Mouse (Mus musculus) olfactory bulb, adult 2 months (tissue): ENCODE results near the gene Aoc1. TPM values are rescaled to one million over a fixed set of nuclear protein-coding genes. Genes with fewer than 3 reads are reported as not detected.
A peak's percentile ranks its signal among the peaks of the same experiment; 100 is the strongest.

Source experiments
- H3K27ac ChIP-seq: fragments of 200-500 bp; 2 replicates; pipeline ENCODE4 v1.5.1; 2012; ENCODE audit warnings: low read depth, low read length; ENCODE audit not compliant: insufficient read depth
- H3K4me1 ChIP-seq: fragments of 200-500 bp; 2 replicates; pipeline ENCODE4 v1.6.1; 2012; ENCODE audit warnings: low read length; ENCODE audit not compliant: control insufficient read depth, insufficient read depth
- H3K4me3 ChIP-seq: fragments of 200-500 bp; 2 replicates; pipeline ENCODE4 v1.5.1; 2012; ENCODE audit warnings: mild to moderate bottlenecking, low read depth, low read length, moderate library complexity; ENCODE audit not compliant: insufficient read depth
- CTCF ChIP-seq: fragments of 200-500 bp; IDR thresholded peaks from 2 replicates; pipeline ENCODE4 v1.5.1; 2012; ENCODE audit warnings: low read depth, mild to moderate bottlenecking, low read length, moderate library complexity; ENCODE audit not compliant: insufficient read depth
- POLR2A ChIP-seq: fragments of 200-500 bp; IDR thresholded peaks from 2 replicates; pipeline ENCODE4 v1.6.1; 2012; ENCODE audit warnings: mild to moderate bottlenecking, low read depth, low read length, moderate library complexity; ENCODE audit not compliant: insufficient read depth
- WGBS: fragments of 180-500 bp; shearing (Covaris S2); methylation state at CpG from one replicate; pipeline ENCODE4 v1.1.7; 2018; 5-methylcytosine and 5-hydroxymethylcytosine counted together
- polyA plus RNA-seq: library from polyadenylated mRNA; stranded (reverse); fragments of >200 nt; gene quantifications from 2 replicates; pipeline ENCODE4 v1.2.4, GENCODE M21; 2012; ENCODE audit warnings: low replicate concordance; ENCODE audit not compliant: missing spikeins, insufficient read depth, insufficient read length

The Aoc1 gene
- polyA plus RNA-seq, 1 experiment = not detected

- TF ChIP-seq CTCF = no peak
- no peak for TF ChIP-seq POLR2A
- no peak overlapping the region for H3K4me3 ChIP-seq
- no peak overlapping the region for H3K27ac ChIP-seq
- 81% methylated on average over 7 of the region's 7 CpGs for WGBS
- peaks cover 13% of the 10 kb centered on the region for H3K4me1 ChIP-seq
These were observed 35.2 kb upstream of the Aoc1 start for GRCm38 (mm10) chr6:48837516-48837915.

- H3K4me3 ChIP-seq = no peak overlapping the region
- 83% methylated on average over 6 of the region's 6 CpGs for WGBS
- H3K27ac ChIP-seq = no peak overlapping the region
- TF ChIP-seq POLR2A (no peak), CTCF (no peak)
- peaks cover 13% of the 10 kb centered on the region for H3K4me1 ChIP-seq
These were observed 34.2 kb upstream of the Aoc1 start for GRCm38 (mm10) chr6:48838321-48839080.

GRCm38 (mm10) chr6:48840371-48840969 is 32.2 kb upstream of the Aoc1 start, which contains the start of gene Tmem176a:
Tmem176a (plus strand) TSS chr6:48840919.
- Histone ChIP-seq H3K4me1 (peaks cover 13% of the 10 kb centered on the region), H3K4me3 (peak within 1 kb of the TSS; percentile 35), H3K27ac (peak within 1 kb of the TSS; percentile 34)
- TF ChIP-seq POLR2A (no peak), CTCF (no peak)
- 34% methylated on average over 7 of the region's 7 CpGs for WGBS

GRCm38 (mm10) chr6:48840973-48841625 is 31.6 kb upstream of the Aoc1 start, which contains the start of gene Tmem176b:
Tmem176b (minus strand) TSS chr6:48841496.
- peaks cover 13% of the 10 kb centered on the region for H3K4me1 ChIP-seq
- no peak for TF ChIP-seq POLR2A
- no peak for TF ChIP-seq CTCF
- H3K4me3 ChIP-seq = peak within 1 kb of the TSS; percentile 35
- WGBS = 32% methylated on average over 6 of the region's 6 CpGs
- peak within 1 kb of the TSS; percentile 34 for H3K27ac ChIP-seq

- 69% methylated on average over 11 of the region's 11 CpGs for WGBS
- H3K27ac ChIP-seq = no peak overlapping the region
- peaks cover 13% of the 10 kb centered on the region for H3K4me1 ChIP-seq
- H3K4me3 ChIP-seq = no peak overlapping the region
- no peak for TF ChIP-seq POLR2A
These were observed 30.4 kb upstream of the Aoc1 start for GRCm38 (mm10) chr6:48842111-48842842.

- TF ChIP-seq POLR2A = no peak
- no peak for TF ChIP-seq CTCF
- Histone ChIP-seq H3K27ac (no peak overlapping the region), H3K4me3 (no peak overlapping the region), H3K4me1 (peaks cover 13% of the 10 kb centered on the region)
- 83% methylated on average over 4 of the region's 4 CpGs for WGBS
These were observed 27.6 kb upstream of the Aoc1 start for GRCm38 (mm10) chr6:48845086-48845485.

GRCm38 (mm10) chr6:48851820-48852491 is 20.7 kb upstream of the Aoc1 start:
- no peak overlapping the region for H3K27ac ChIP-seq
- H3K4me3 ChIP-seq = peak overlapping the region; percentile 29
- peaks cover 3% of the 10 kb centered on the region; the same call in 1 of the 2 replicates for H3K4me1 ChIP-seq
- TF ChIP-seq CTCF = no peak
- no peak for TF ChIP-seq POLR2A
- WGBS = 12% methylated on average over 29 of the region's 29 CpGs

GRCm38 (mm10) chr6:48854155-48854554 is 18.5 kb upstream of the Aoc1 start:
- Histone ChIP-seq H3K27ac (no peak overlapping the region), H3K4me3 (no peak overlapping the region), H3K4me1 (peaks cover 3% of the 10 kb centered on the region; the same call in 1 of the 2 replicates)
- WGBS = 98% methylated on average over 2 of the region's 2 CpGs
- TF ChIP-seq POLR2A (no peak), CTCF (no peak)
